Comparison of ENCODE assay signal across 10 mouse cellular contexts in the genomic region with DNA sequence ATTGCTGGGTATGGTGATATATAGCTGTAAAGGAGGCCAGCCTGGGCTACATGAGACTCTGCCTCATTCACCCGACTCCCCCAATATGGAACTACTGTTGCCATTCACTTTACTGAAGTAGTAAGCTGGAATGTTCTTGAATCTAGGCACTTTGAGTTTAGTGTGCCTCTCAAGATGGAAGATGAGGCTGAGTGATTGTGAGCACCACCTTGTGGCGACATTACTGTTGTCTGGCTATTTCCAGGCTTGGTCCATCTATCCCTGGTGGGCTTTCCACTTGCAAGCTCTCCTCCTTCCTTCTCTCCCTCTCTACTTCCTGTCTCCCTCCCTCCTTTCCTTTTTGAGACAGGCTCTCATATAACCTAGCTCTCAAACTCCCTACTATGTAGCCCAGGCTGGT. TPM values are rescaled to one million over a fixed set of nuclear protein-coding genes. Genes with fewer than 3 reads are reported as not detected.
DNase-seq lines count a peak whose midpoint lies in the region; ATAC-seq and TF ChIP-seq lines count a peak whose summit lies in the region.
"Had no signal": no experiment of that assay in that cellular context is flagged by ENCODE, and none has a peak within 500 bp of the region (broad histone marks: within the 10 kb centered on the region; RNA-seq: fewer than 3 reads in every experiment).

No protein-coding gene starts in this region.

- no peak overlapping the region for H3K4me3 ChIP-seq in forebrain, embryonic 14.5 days (ENCODE audit: low read depth, low read length)
- no peak overlapping the region for H3K4me3 ChIP-seq in forebrain, embryonic 11.5 days (ENCODE audit: low read depth, low read length)
- no peak overlapping the region for H3K4me3 ChIP-seq in liver, embryonic 14.5 days (ENCODE audit: insufficient read depth in 1 of 2, low read depth in 2 of 2, low read length in 2 of 2)
- no peak overlapping the region for H3K4me3 ChIP-seq in liver, embryonic 11.5 days (ENCODE audit: low read depth, low read length)
- H3K4me3 ChIP-seq in MEL (ENCODE audit: control insufficient read depth in 1 of 2, insufficient read depth in 1 of 2, low read depth in 2 of 2, low read length in 2 of 2) = no peak overlapping the region
- H3K4me3 ChIP-seq in embryonic fibroblast, embryonic 13.5 days (ENCODE audit: insufficient read depth, low read length) = no peak overlapping the region
- H3K4me3 ChIP-seq: heart, embryonic 15.5 days; myocyte had no signal

- H3K27ac ChIP-seq in forebrain, embryonic 14.5 days (ENCODE audit: low read depth, low read length) = no peak overlapping the region
- H3K27ac ChIP-seq in forebrain, embryonic 11.5 days (ENCODE audit: low read depth, low read length) = no peak overlapping the region
- H3K27ac ChIP-seq in liver, embryonic 14.5 days = no peak overlapping the region
- H3K27ac ChIP-seq in liver, embryonic 11.5 days (ENCODE audit: low read depth, low read length) = no peak overlapping the region
- no peak overlapping the region for H3K27ac ChIP-seq in MEL (ENCODE audit: control insufficient read depth, low read depth, low read length)
- no peak overlapping the region for H3K27ac ChIP-seq in embryonic fibroblast, embryonic 13.5 days (ENCODE audit: insufficient read depth, low read length)
- H3K27ac ChIP-seq: heart, embryonic 15.5 days had no signal

- peak; percentile 62 for TF ChIP-seq CTCF in liver, embryonic 14.5 days (IDR thresholded peaks at IDR 0.05; ENCODE audit: low read depth)
- TF ChIP-seq CTCF in MEL (IDR thresholded peaks at IDR 0.05 in 2 of 3, conservative IDR thresholded peaks at IDR 0.05 in 1 of 3; ENCODE audit: control insufficient read depth in 1 of 3, insufficient read depth in 1 of 3, low read depth in 2 of 3, low read length in 3 of 3, poor library complexity in 1 of 3, severe bottlenecking in 1 of 3) = peak; percentile 32 to 82 (median 58)
- TF ChIP-seq CTCF in embryonic fibroblast, embryonic 13.5 days (IDR thresholded peaks at IDR 0.05; ENCODE audit: borderline replicate concordance, insufficient read depth, low read length) = peak; percentile 50; the same call in 1 of the 2 replicates

- 33% methylated on average over 2 of the region's 2 CpGs for WGBS in forebrain, embryonic 14.5 days
- 26% methylated on average over 2 of the region's 2 CpGs for whole genome bisulfite sequencing in forebrain, embryonic 11.5 days
- WGBS in liver, embryonic 14.5 days (ENCODE audit: insufficient replicate concordance) = 45% methylated on average over 2 of the region's 2 CpGs
- 41% methylated on average over 2 of the region's 2 CpGs for WGBS in liver, embryonic 11.5 days

- 0 out of 2 replicates have a peak, but pooled peaks cover 1% of the 10 kb centered on the region for H3K27me3 ChIP-seq in forebrain, embryonic 14.5 days (replicated peaks; ENCODE audit: control insufficient read depth, insufficient read depth, low read length)
- no peaks in the 10 kb centered on the region for H3K27me3 ChIP-seq in forebrain, embryonic 11.5 days (ENCODE audit: control insufficient read depth, insufficient read depth, low read length)
- no peaks in the 10 kb centered on the region for H3K27me3 ChIP-seq in liver, embryonic 14.5 days (ENCODE audit: control insufficient read depth, insufficient read depth, low read length)
- H3K27me3 ChIP-seq in liver, embryonic 11.5 days (replicated peaks; ENCODE audit: control insufficient read depth, insufficient read depth, low read length) = no peaks in the 10 kb centered on the region
- no peaks in the 10 kb centered on the region for H3K27me3 ChIP-seq in MEL (ENCODE audit: control insufficient read depth in 1 of 2, insufficient read depth in 2 of 2, low read length in 2 of 2)

- peak; percentile 70 for DNase-seq in forebrain, embryonic 14.5 days (ENCODE audit: low spot score)
- no peak for DNase-seq in forebrain, embryonic 11.5 days (ENCODE audit: low spot score)
- DNase-seq in liver, embryonic 14.5 days (ENCODE audit: low read depth in 3 of 3, low spot score in 3 of 3) = no peak
- DNase-seq in liver, embryonic 11.5 days (ENCODE audit: low spot score) = no peak
- DNase-seq in MEL (ENCODE audit: low read depth, low spot score) = peak; percentile 65
- no peak for DNase-seq in yolk sac, embryonic 10.5 days (ENCODE audit: low spot score)

- H3K9ac ChIP-seq in forebrain, embryonic 14.5 days (ENCODE audit: low read length) = no peak overlapping the region
- no peak overlapping the region for H3K9ac ChIP-seq in forebrain, embryonic 11.5 days (ENCODE audit: low read length)
- H3K9ac ChIP-seq in liver, embryonic 14.5 days (replicated peaks) = no peak overlapping the region
- H3K9ac ChIP-seq in liver, embryonic 11.5 days (ENCODE audit: low read depth, low read length) = no peak overlapping the region
- H3K9ac ChIP-seq in MEL (ENCODE audit: control insufficient read depth, low read depth, low read length, poor library complexity, severe bottlenecking) = no peak overlapping the region
- H3K9ac ChIP-seq: heart, embryonic 15.5 days had no signal

- no peaks in the 10 kb centered on the region for H3K4me1 ChIP-seq in forebrain, embryonic 14.5 days (ENCODE audit: control insufficient read depth, insufficient read depth, low read length)
- no peaks in the 10 kb centered on the region for H3K4me1 ChIP-seq in forebrain, embryonic 11.5 days (replicated peaks; ENCODE audit: control insufficient read depth, insufficient read depth, low read length)
- no peaks in the 10 kb centered on the region for H3K4me1 ChIP-seq in liver, embryonic 14.5 days (replicated peaks; ENCODE audit: control insufficient read depth in 2 of 2, insufficient read depth in 2 of 2, low read length in 1 of 2)
- no peaks in the 10 kb centered on the region for H3K4me1 ChIP-seq in liver, embryonic 11.5 days (replicated peaks; ENCODE audit: control insufficient read depth, insufficient read depth, low read length)
- H3K4me1 ChIP-seq in MEL (ENCODE audit: control insufficient read depth in 1 of 2, insufficient read depth in 2 of 2, low read length in 2 of 2) = no peaks in the 10 kb centered on the region
- H3K4me1 ChIP-seq in embryonic fibroblast, embryonic 13.5 days (ENCODE audit: control insufficient read depth, insufficient read depth, low read length) = no peaks in the 10 kb centered on the region
- H3K4me1 ChIP-seq: heart, embryonic 15.5 days had no signal

- H3K9me3 ChIP-seq in forebrain, embryonic 14.5 days (replicated peaks; ENCODE audit: control insufficient read depth, low read length) = no peaks in the 10 kb centered on the region
- no peaks in the 10 kb centered on the region for H3K9me3 ChIP-seq in forebrain, embryonic 11.5 days (ENCODE audit: control insufficient read depth, low read length)
- H3K9me3 ChIP-seq in liver, embryonic 14.5 days (ENCODE audit: control insufficient read depth, low read length) = no peaks in the 10 kb centered on the region
- H3K9me3 ChIP-seq in liver, embryonic 11.5 days (ENCODE audit: control insufficient read depth, low read length) = no peaks in the 10 kb centered on the region
- no peaks in the 10 kb centered on the region for H3K9me3 ChIP-seq in MEL (replicated peaks; ENCODE audit: insufficient read depth, low read length)
- H3K9me3 ChIP-seq: heart, embryonic 15.5 days had no signal

- ATAC-seq in forebrain, embryonic 14.5 days = no peak
- ATAC-seq in forebrain, embryonic 11.5 days (replicated peaks; ENCODE audit: low FRiP score) = no peak
- ATAC-seq in liver, embryonic 14.5 days (ENCODE audit: insufficient read depth) = no peak
- no peak for ATAC-seq in liver, embryonic 11.5 days (replicated peaks; ENCODE audit: low FRiP score)
- ATAC-seq in megakaryocyte progenitor cell, adult 5-6 weeks (replicated peaks; ENCODE audit: poor library complexity) = peak; percentile 73

- H3K79me2 ChIP-seq in MEL (ENCODE audit: control insufficient read depth, insufficient read depth, low read length, poor library complexity) = no peaks in the 10 kb centered on the region

- no peaks in the 10 kb centered on the region for H3K36me3 ChIP-seq in forebrain, embryonic 14.5 days (ENCODE audit: control insufficient read depth, insufficient read depth, low read length)
- no peaks in the 10 kb centered on the region for H3K36me3 ChIP-seq in forebrain, embryonic 11.5 days (ENCODE audit: control insufficient read depth, insufficient read depth, low read length)
- no peaks in the 10 kb centered on the region for H3K36me3 ChIP-seq in liver, embryonic 14.5 days (replicated peaks; ENCODE audit: control insufficient read depth, insufficient read depth, low read depth)
- H3K36me3 ChIP-seq in liver, embryonic 11.5 days (ENCODE audit: control insufficient read depth, insufficient read depth, low read length) = no peaks in the 10 kb centered on the region
- no peaks in the 10 kb centered on the region for H3K36me3 ChIP-seq in MEL (ENCODE audit: control insufficient read depth in 1 of 2, insufficient read depth in 2 of 2, low read length in 2 of 2)
- H3K36me3 ChIP-seq: heart, embryonic 15.5 days had no signal

- no peak for TF ChIP-seq POLR2A in MEL (IDR thresholded peaks at IDR 0.05; ENCODE audit: control insufficient read depth in 1 of 2, insufficient read depth in 1 of 2, low read depth in 1 of 2, low read length in 2 of 2, poor library complexity in 1 of 2)
- no peak for TF ChIP-seq POLR2A in embryonic fibroblast, embryonic 13.5 days (IDR thresholded peaks at IDR 0.05; ENCODE audit: low read depth, low read length)

- peak; percentile 70 for TF ChIP-seq RAD21 in MEL (IDR thresholded peaks at IDR 0.05; ENCODE audit: low read depth, low read length)

- no peak for TF ChIP-seq EP300 in liver, embryonic 14.5 days (IDR thresholded peaks at IDR 0.05; ENCODE audit: low read depth)
- TF ChIP-seq EP300 in MEL (IDR thresholded peaks at IDR 0.05; ENCODE audit: low read depth in 1 of 2, low read length in 2 of 2) = no peak

- no peak overlapping the region for H3K4me2 ChIP-seq in forebrain, embryonic 14.5 days (ENCODE audit: low read length)
- no peak overlapping the region for H3K4me2 ChIP-seq in forebrain, embryonic 11.5 days (ENCODE audit: low read depth, low read length, severe bottlenecking)
- no peak overlapping the region for H3K4me2 ChIP-seq in liver, embryonic 14.5 days (ENCODE audit: low read depth)
- no peak overlapping the region for H3K4me2 ChIP-seq in liver, embryonic 11.5 days
- H3K4me2 ChIP-seq: heart, embryonic 15.5 days had no signal

RNA-seq across cellular contexts. Expression of gene Fmnl1, which starts 14.0 kb away (rescaled TPM):
- 1.2 and 3.2 TPM in 2 replicates for polyA plus RNA-seq in forebrain, embryonic 14.5 days (2014; fragmentation: Nextera tagmentation; extraction: Ambion mirVana)
- polyA plus RNA-seq in forebrain, embryonic 11.5 days (2014; fragmentation: Nextera tagmentation; extraction: Ambion mirVana) = 0.76 and 1.8 TPM in 2 replicates
- 2.3 and 3.5 TPM in 2 replicates for polyA plus RNA-seq in liver, embryonic 14.5 days (2012; rRNA removed)
- 2.3 and 3.5 TPM in 2 replicates for polyA plus RNA-seq in liver, embryonic 14.5 days (2014; fragmentation: Nextera tagmentation; extraction: Ambion mirVana)
- 6.3 and 6.9 TPM in 2 replicates for polyA plus RNA-seq in liver, embryonic 11.5 days (2014; fragmentation: Nextera tagmentation; extraction: Ambion mirVana)
- total RNA-seq in MEL (2012; rRNA removed) = 1.4 and 1.7 TPM in 2 replicates
- polyA plus RNA-seq in MEL (2012; ENCODE audit: insufficient read depth in 1 of 2, insufficient read length in 2 of 2, low read depth in 1 of 2, low replicate concordance in 2 of 2, missing spikeins in 1 of 2) = 10 to 100 TPM in 1 of 2 experiments, not detected in 1; 17.2 TPM
- polyA plus RNA-seq in embryonic fibroblast, embryonic 13.5 days (2011; ENCODE audit: insufficient read length, low read depth, missing spikeins) = 1.1 TPM in 1 of 2 replicates, not detected in the other
- total RNA-seq in megakaryocyte progenitor cell, adult 5-6 weeks (2015) = 74.3 and 76.3 TPM in 2 replicates
- 17.3 and 36.5 TPM in 2 replicates for total RNA-seq in megakaryocyte progenitor cell, adult 5-6 weeks (2017)

RNA-seq across cellular contexts. Expression of gene 1700023F06Rik, which starts 23.5 kb away (rescaled TPM):
- polyA plus RNA-seq in forebrain, embryonic 14.5 days (2014; fragmentation: Nextera tagmentation; extraction: Ambion mirVana) = 0.78 and 1.2 TPM in 2 replicates
- polyA plus RNA-seq in forebrain, embryonic 11.5 days (2014; fragmentation: Nextera tagmentation; extraction: Ambion mirVana) = 0.23 and 0.32 TPM in 2 replicates
- polyA plus RNA-seq in liver, embryonic 14.5 days (2012; rRNA removed) = not detected in 2 replicates
- polyA plus RNA-seq in liver, embryonic 14.5 days (2014; fragmentation: Nextera tagmentation; extraction: Ambion mirVana) = not detected in 2 replicates
- 0.15 TPM in 1 of 2 replicates, not detected in the other for polyA plus RNA-seq in liver, embryonic 11.5 days (2014; fragmentation: Nextera tagmentation; extraction: Ambion mirVana)
- total RNA-seq in MEL (2012; rRNA removed) = not detected in 2 replicates
- polyA plus RNA-seq in MEL (2012; ENCODE audit: insufficient read depth in 1 of 2, insufficient read length in 2 of 2, low read depth in 1 of 2, low replicate concordance in 2 of 2, missing spikeins in 1 of 2) = not detected
- 0.68 TPM in 1 of 2 replicates, not detected in the other for polyA plus RNA-seq in embryonic fibroblast, embryonic 13.5 days (2011; ENCODE audit: insufficient read length, low read depth, missing spikeins)
- 0.32 TPM in 1 of 2 replicates, not detected in the other for total RNA-seq in megakaryocyte progenitor cell, adult 5-6 weeks (2015)
- total RNA-seq in megakaryocyte progenitor cell, adult 5-6 weeks (2017) = not detected in 2 replicates
- polyA plus RNA-seq: myocyte had no signal

RNA-seq across cellular contexts. Expression of gene Spata32, which starts 33.3 kb away (rescaled TPM):
- polyA plus RNA-seq in forebrain, embryonic 14.5 days (2014; fragmentation: Nextera tagmentation; extraction: Ambion mirVana) = not detected in 2 replicates
- polyA plus RNA-seq in forebrain, embryonic 11.5 days (2014; fragmentation: Nextera tagmentation; extraction: Ambion mirVana) = not detected in 2 replicates
- polyA plus RNA-seq in liver, embryonic 14.5 days (2012; rRNA removed) = not detected in 2 replicates
- polyA plus RNA-seq in liver, embryonic 14.5 days (2014; fragmentation: Nextera tagmentation; extraction: Ambion mirVana) = 0.13 TPM in 1 of 2 replicates, not detected in the other
- polyA plus RNA-seq in liver, embryonic 11.5 days (2014; fragmentation: Nextera tagmentation; extraction: Ambion mirVana) = not detected in 2 replicates
- total RNA-seq in MEL (2012; rRNA removed) = not detected in 2 replicates
- not detected for polyA plus RNA-seq in MEL (2012; ENCODE audit: insufficient read depth in 1 of 2, insufficient read length in 2 of 2, low read depth in 1 of 2, low replicate concordance in 2 of 2, missing spikeins in 1 of 2)
- not detected in 2 replicates for polyA plus RNA-seq in embryonic fibroblast, embryonic 13.5 days (2011; ENCODE audit: insufficient read length, low read depth, missing spikeins)
- total RNA-seq in megakaryocyte progenitor cell, adult 5-6 weeks (2015) = not detected in 2 replicates
- total RNA-seq in megakaryocyte progenitor cell, adult 5-6 weeks (2017) = not detected in 2 replicates
- polyA plus RNA-seq: heart, embryonic 15.5 days had no signal

RNA-seq across cellular contexts. Expression of gene Hexim2, which starts 52.7 kb away (rescaled TPM):
- polyA plus RNA-seq in forebrain, embryonic 14.5 days (2014; fragmentation: Nextera tagmentation; extraction: Ambion mirVana) = 9.6 and 13.4 TPM in 2 replicates
- polyA plus RNA-seq in forebrain, embryonic 11.5 days (2014; fragmentation: Nextera tagmentation; extraction: Ambion mirVana) = 8.7 and 9.2 TPM in 2 replicates
- polyA plus RNA-seq in liver, embryonic 14.5 days (2012; rRNA removed) = 2.2 and 3.5 TPM in 2 replicates
- 3.4 and 4.4 TPM in 2 replicates for polyA plus RNA-seq in liver, embryonic 14.5 days (2014; fragmentation: Nextera tagmentation; extraction: Ambion mirVana)
- polyA plus RNA-seq in liver, embryonic 11.5 days (2014; fragmentation: Nextera tagmentation; extraction: Ambion mirVana) = 11.9 and 13.8 TPM in 2 replicates
- 12.3 and 17.2 TPM in 2 replicates for total RNA-seq in MEL (2012; rRNA removed)
- polyA plus RNA-seq in MEL (2012; ENCODE audit: insufficient read depth in 1 of 2, insufficient read length in 2 of 2, low read depth in 1 of 2, low replicate concordance in 2 of 2, missing spikeins in 1 of 2) = 10 to 100 TPM in 1 of 2 experiments, not detected in 1; 12.5 TPM
- polyA plus RNA-seq in embryonic fibroblast, embryonic 13.5 days (2011; ENCODE audit: insufficient read length, low read depth, missing spikeins) = 2.3 and 3.1 TPM in 2 replicates
- 1.2 and 1.8 TPM in 2 replicates for total RNA-seq in megakaryocyte progenitor cell, adult 5-6 weeks (2015)
- 3.5 and 3.9 TPM in 2 replicates for total RNA-seq in megakaryocyte progenitor cell, adult 5-6 weeks (2017)

Comparison
In these comparisons a context has a peak if more than half of its experiments do, and no peak if none do; other contexts are left out.
1. DNase-seq: peak in forebrain, embryonic 14.5 days (single experiment) and MEL (single experiment); none in forebrain, embryonic 11.5 days (single experiment), liver, embryonic 14.5 days (0 of 3), liver, embryonic 11.5 days (single experiment) and yolk sac, embryonic 10.5 days (single experiment).
2. Peak in every context shown above with its lines, with median percentiles within 50 percentile points of each other: CTCF ChIP-seq.